Mouse (Mus musculus) gastrocnemius, adult 2 months (tissue): ENCODE results near the gene C1qtnf6. TPM values are rescaled to one million over a fixed set of nuclear protein-coding genes. Genes with fewer than 3 reads are reported as not detected.

ENCODE experiments used
- DNase-seq: peaks from one replicate; pipeline ENCODE4 v3.0.0; 2022
- H3K27ac ChIP-seq: fragments of 200-600 bp; 2 replicates; pipeline ENCODE4 v1.8.1; 2022; ENCODE audit warnings: mild to moderate bottlenecking
- H3K4me3 ChIP-seq: fragments of 200-600 bp; 2 replicates; pipeline ENCODE4 v1.8.1; 2022; ENCODE audit warnings: mild to moderate bottlenecking, moderate library complexity
- CTCF ChIP-seq: fragments of 200-600 bp; IDR thresholded peaks from 2 replicates; pipeline ENCODE4 v1.8.1; 2022; ENCODE audit warnings: antibody characterized with exemption, mild to moderate bottlenecking, moderate library complexity
- intact Hi-C: fragments of 180-260 bp; cut with DNase I; formaldehyde crosslinking; loops from one replicate; pipeline ENCODE4 v1.15.1; 2025
- long read RNA-seq, 2 experiments: library from polyadenylated mRNA; stranded (forward); transcript quantifications; one replicate each; pipeline ENCODE4 v2.0.0; 2021
- total RNA-seq, 2 experiments: library from RNA; stranded (reverse); gene quantifications; 2 replicates each; pipeline ENCODE4 v1.2.3; 2021

The C1qtnf6 gene
- 1 to 10 TPM; 2.7 to 7.6 TPM for total RNA-seq
- long read RNA-seq, experiment 1, partial matches to known transcripts = 0 of 8 reads
- long read RNA-seq, experiment 1, other reads (novel, unspliced or antisense) = 4 of 8 reads
- long read RNA-seq, experiment 2, partial matches to known transcripts = 1 of 1 reads
- long read RNA-seq, experiment 2, other reads (novel, unspliced or antisense) = 0 of 1 reads

GRCm38 (mm10) chr15:78530671-78531450 is at the start of gene C1qtnf6:
Gene C1qtnf6, minus strand, starts transcription at chr15:78531416.
- TF ChIP-seq CTCF = no peak
- peak; percentile 84 for DNase-seq
- peak within 1 kb of the TSS; percentile 74 for H3K4me3 ChIP-seq
- peak within 1 kb of the TSS; percentile 92 for H3K27ac ChIP-seq
- intact Hi-C loops = no loop called here

GRCm38 (mm10) chr15:78576284-78576810 is 45.1 kb upstream of the C1qtnf6 start:
- Histone ChIP-seq H3K27ac (no peak overlapping the region), H3K4me3 (no peak overlapping the region)
- no peak for DNase-seq
- intact Hi-C loops = no loop called here
- no peak for TF ChIP-seq CTCF

GRCm38 (mm10) chr15:78572658-78573397 is 41.6 kb upstream of the C1qtnf6 start, which contains the start of gene Rac2:
Gene Rac2, minus strand, starts transcription at chr15:78572783.
- no peak for DNase-seq
- intact Hi-C loops = no loop called here
- no peak within 1 kb of the TSS; the same call in 1 of the 2 replicates for H3K27ac ChIP-seq
- TF ChIP-seq CTCF = no peak
- H3K4me3 ChIP-seq = peak within 1 kb of the TSS; percentile 38

- intact Hi-C loops = no loop called here
- H3K4me3 ChIP-seq = peak overlapping the region; percentile 38
Observed at GRCm38 (mm10) chr15:78572270-78572600, 41.0 kb upstream of the C1qtnf6 start.

GRCm38 (mm10) chr15:78571554-78572269 is 40.5 kb upstream of the C1qtnf6 start:
- H3K4me3 ChIP-seq = peak overlapping the region; percentile 38
- DNase-seq = no peak
- no peak for TF ChIP-seq CTCF
- intact Hi-C loops = no loop called here
- no peak overlapping the region for H3K27ac ChIP-seq

More at GRCm38 (mm10) chr15:78572270-78572600, 41.0 kb upstream of the C1qtnf6 start:
- no peak overlapping the region; the same call in 1 of the 2 replicates for H3K27ac ChIP-seq
- no peak for DNase-seq
- no peak for TF ChIP-seq CTCF

- Histone ChIP-seq H3K27ac (no peak overlapping the region), H3K4me3 (no peak overlapping the region)
- no peak for TF ChIP-seq CTCF
- no peak for DNase-seq
- intact Hi-C loops = no loop called here
Observed at GRCm38 (mm10) chr15:78570170-78570569, 39.0 kb upstream of the C1qtnf6 start.

- intact Hi-C loops = no loop called here
- no peak for TF ChIP-seq CTCF
- no peak for DNase-seq
- no peak overlapping the region for H3K4me3 ChIP-seq
- no peak overlapping the region for H3K27ac ChIP-seq
Observed at GRCm38 (mm10) chr15:78567608-78568120, 36.4 kb upstream of the C1qtnf6 start.

- intact Hi-C loops = no loop called here
- Histone ChIP-seq H3K27ac (no peak overlapping the region), H3K4me3 (no peak overlapping the region)
- no peak for DNase-seq
- no peak for TF ChIP-seq CTCF
Observed at GRCm38 (mm10) chr15:78564764-78565435, 33.7 kb upstream of the C1qtnf6 start.

GRCm38 (mm10) chr15:78563937-78564336 is 32.7 kb upstream of the C1qtnf6 start:
- Histone ChIP-seq H3K27ac (no peak overlapping the region), H3K4me3 (no peak overlapping the region)
- intact Hi-C loops = no loop called here
- no peak for DNase-seq
- no peak for TF ChIP-seq CTCF

- intact Hi-C loops = no loop called here
- no peak for TF ChIP-seq CTCF
- no peak overlapping the region for H3K27ac ChIP-seq
- no peak overlapping the region for H3K4me3 ChIP-seq
- no peak for DNase-seq
Observed at GRCm38 (mm10) chr15:78563344-78563743, 32.1 kb upstream of the C1qtnf6 start.

- Histone ChIP-seq H3K27ac (no peak overlapping the region), H3K4me3 (no peak overlapping the region)
- no peak for TF ChIP-seq CTCF
- intact Hi-C loops = no loop called here
- DNase-seq = no peak
Observed at GRCm38 (mm10) chr15:78559141-78559979, 28.1 kb upstream of the C1qtnf6 start.
